Mouse (Mus musculus) kidney, adult 2 months (tissue): Measurements from ENCODE around the gene Retreg3. TPM values are rescaled to one million over a fixed set of nuclear protein-coding genes. Genes with fewer than 3 reads are reported as not detected.
A peak's percentile ranks its signal among the peaks of the same experiment; 100 is the strongest.

Source experiments
- DNase-seq: peaks from one replicate; pipeline ENCODE4 v3.0.0; 2021
- H3K27ac ChIP-seq: fragments of 200-500 bp; 2 replicates; pipeline ENCODE4 v1.5.1; 2012; ENCODE audit warnings: low read depth, low read length, control low read depth, inconsistent platforms; ENCODE audit not compliant: insufficient read depth
- H3K27me3 ChIP-seq: fragments of 200-500 bp; replicated peaks from 2 replicates; pipeline ENCODE4 v1.6.1; 2012; ENCODE audit warnings: mild to moderate bottlenecking, moderate library complexity, low read length, inconsistent platforms; ENCODE audit not compliant: control insufficient read depth, insufficient read depth
- H3K36me3 ChIP-seq: fragments of 200-500 bp; 2 replicates; pipeline ENCODE4 v1.6.1; 2012; ENCODE audit warnings: mild to moderate bottlenecking, moderate library complexity, low read length, inconsistent platforms; ENCODE audit not compliant: control insufficient read depth, insufficient read depth
- H3K4me1 ChIP-seq: fragments of 200-500 bp; 2 replicates; pipeline ENCODE4 v1.6.1; 2011; ENCODE audit warnings: low read length; ENCODE audit not compliant: control insufficient read depth, insufficient read depth
- H3K4me3 ChIP-seq: fragments of 200-500 bp; 2 replicates; pipeline ENCODE4 v1.5.1; 2011; ENCODE audit warnings: mild to moderate bottlenecking, low read depth, low read length, control low read depth; ENCODE audit not compliant: insufficient read depth
- CTCF ChIP-seq: fragments of 200-500 bp; conservative IDR thresholded peaks from 2 replicates; pipeline ENCODE4 v1.5.1; 2011; ENCODE audit warnings: low read depth, mild to moderate bottlenecking, control low read depth, low read length, moderate library complexity, mixed read lengths; ENCODE audit not compliant: insufficient read depth, insufficient read length
- POLR2A ChIP-seq: fragments of 200-500 bp; IDR thresholded peaks from one replicate; pipeline ENCODE4 v1.6.1; 2011; ENCODE audit warnings: low read depth, low read length, control low read depth
- WGBS: fragments of 180-500 bp; shearing (Covaris S2); methylation state at CpG from one replicate; pipeline ENCODE4 v1.1.7; 2018; 5-methylcytosine and 5-hydroxymethylcytosine counted together
- polyA plus RNA-seq: library from polyadenylated mRNA; depleted of rRNA; stranded (reverse); fragments of >200 nt; gene quantifications from 2 replicates; pipeline ENCODE4 v1.2.3, GENCODE M21; 2012

Retreg3 gene
- polyA plus RNA-seq, 1 experiment, result 60.0 TPM

DNA sequence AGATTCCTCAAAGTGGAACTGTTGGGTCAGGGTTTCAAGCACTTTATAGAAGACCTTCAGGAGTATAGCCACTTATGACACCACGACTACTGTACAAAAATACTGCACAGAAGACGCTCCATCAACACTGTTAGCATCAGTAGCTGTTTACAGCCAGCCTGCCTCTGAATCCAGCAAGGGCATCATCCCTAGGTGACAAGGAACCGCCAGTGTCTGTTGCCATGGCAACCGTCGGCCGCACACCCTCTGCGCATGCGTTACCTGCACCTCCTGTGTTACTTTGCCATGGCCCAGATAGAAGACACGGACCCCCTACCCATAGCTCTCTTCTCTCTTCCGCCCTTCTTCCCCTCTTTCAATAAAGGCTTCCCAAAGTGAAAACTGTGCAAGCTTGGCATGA is 26.7 kb upstream of the Retreg3 start:
- no peaks in the 10 kb centered on the region for H3K4me1 ChIP-seq
- DNase-seq, result no peak
- TF ChIP-seq POLR2A (no peak), CTCF (no peak)
- 48% methylated on average over 10 of the region's 10 CpGs for WGBS
- no peak overlapping the region for H3K27ac ChIP-seq
- H3K27me3 ChIP-seq, result no peaks in the 10 kb centered on the region
- H3K4me3 ChIP-seq, result no peak overlapping the region
- H3K36me3 ChIP-seq, result no peaks in the 10 kb centered on the region

DNA sequence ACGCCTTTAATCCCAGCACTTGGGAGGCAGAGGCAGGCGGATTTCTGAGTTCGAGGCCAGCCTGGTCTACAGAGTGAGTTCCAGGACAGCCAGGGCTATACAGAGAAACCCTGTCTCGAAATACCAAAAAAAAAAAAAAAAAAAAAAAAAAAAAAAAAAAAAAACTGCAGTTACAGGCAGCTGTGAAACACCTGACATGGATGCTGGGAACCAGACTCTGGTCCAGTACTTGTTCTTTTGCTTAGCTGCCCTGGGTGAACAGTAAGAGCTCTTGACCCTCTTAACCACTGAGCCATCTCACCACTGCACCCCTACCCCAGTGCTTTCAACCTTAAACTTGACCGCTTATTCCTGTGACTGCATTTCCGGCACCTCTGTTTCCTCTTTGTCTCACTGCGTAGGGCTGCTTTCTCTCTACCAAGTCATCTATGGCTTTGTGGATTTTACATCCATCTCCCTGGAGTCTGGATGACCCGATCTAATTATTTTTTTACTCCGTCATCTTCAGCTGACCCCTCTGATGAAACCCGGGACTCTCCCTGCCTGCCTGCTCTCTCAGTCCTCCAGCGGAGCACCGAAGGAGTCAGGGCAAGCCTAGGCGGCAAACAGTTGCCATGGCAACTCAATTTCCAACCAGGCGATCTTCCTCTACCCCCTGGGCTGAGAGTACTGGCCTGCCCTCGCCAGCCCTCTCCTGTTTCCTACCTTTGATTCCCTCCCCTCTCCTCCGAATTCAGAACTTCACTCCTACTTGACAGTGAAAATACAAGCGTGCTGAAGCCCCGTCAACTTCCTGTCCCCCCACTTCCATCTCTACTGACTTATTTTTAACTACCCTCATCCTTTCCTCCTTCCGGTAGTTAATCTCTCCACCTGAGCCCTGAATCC is 23.9 kb upstream of the Retreg3 start:
- Histone ChIP-seq H3K27me3 (no peaks in the 10 kb centered on the region), H3K27ac (no peak overlapping the region), H3K36me3 (no peaks in the 10 kb centered on the region), H3K4me1 (peaks cover 4% of the 10 kb centered on the region; the same call in 1 of the 2 replicates), H3K4me3 (peak overlapping the region; percentile 15; the same call in 1 of the 2 replicates)
- no peak for TF ChIP-seq CTCF
- no peak for TF ChIP-seq POLR2A
- WGBS, result 23% methylated on average over 18 of the region's 19 CpGs
- DNase-seq, result peak; percentile 61

DNA sequence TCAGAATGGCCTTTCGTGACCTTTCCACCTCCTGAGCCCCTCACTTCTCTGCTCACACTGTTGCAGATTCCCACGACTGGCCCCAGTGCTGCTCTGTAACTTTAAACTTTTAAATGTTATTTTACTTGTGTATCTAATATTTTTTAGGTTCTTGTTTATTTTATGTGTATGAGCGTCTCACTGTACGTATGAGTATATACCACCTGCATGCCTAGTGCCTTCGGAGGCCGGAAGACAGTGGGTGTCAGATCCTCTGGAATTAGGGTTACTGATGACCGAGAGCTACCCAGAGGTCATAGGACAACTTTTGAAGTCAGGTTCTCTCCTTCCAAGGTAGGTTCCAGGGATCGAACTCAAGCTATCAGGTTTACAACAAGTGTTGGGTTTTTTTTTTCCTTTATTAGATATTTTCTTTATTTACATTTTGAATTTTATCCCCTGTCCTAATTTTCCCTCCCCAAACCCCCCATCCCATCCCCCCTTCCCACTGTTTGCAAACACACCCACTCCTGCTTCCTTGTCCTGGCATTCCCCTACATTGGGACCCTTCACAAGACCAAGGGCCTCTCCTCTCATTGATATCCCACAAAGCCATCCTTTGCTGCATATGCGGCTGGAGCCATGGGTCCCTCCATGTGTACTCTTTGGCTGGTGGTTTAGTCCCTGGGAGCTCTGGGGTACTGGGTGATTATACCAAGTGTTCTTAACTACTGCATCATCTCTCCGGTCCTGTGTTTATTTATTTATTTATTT is 22.7 kb upstream of the Retreg3 start:
- TF ChIP-seq POLR2A, result no peak
- no peak for TF ChIP-seq CTCF
- H3K4me1 ChIP-seq, result peaks cover 6% of the 10 kb centered on the region; the same call in 1 of the 2 replicates
- no peaks in the 10 kb centered on the region for H3K36me3 ChIP-seq
- no peak for DNase-seq
- no peaks in the 10 kb centered on the region for H3K27me3 ChIP-seq
- no peak overlapping the region for H3K4me3 ChIP-seq
- H3K27ac ChIP-seq, result no peak overlapping the region
- WGBS, result 91% methylated on average over 10 of the region's 10 CpGs

DNA sequence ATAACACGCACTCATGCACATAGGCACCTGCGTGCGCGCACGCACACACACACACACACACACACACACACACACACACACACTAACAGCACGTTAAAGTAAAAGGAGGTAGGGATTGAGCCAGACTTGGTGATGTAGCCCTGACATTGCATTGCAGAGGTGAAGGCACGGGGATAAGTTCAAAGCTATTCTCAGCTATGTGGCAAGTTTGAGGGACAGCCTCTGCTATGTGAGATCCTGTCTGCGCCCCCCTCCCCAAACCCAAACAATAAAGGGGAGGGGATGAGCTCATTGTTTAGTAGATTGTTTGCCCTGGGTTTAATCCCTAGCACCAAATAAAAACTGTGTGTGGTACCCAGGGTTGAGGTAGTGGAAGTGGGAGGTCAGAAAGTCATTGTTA is 21.4 kb upstream of the Retreg3 start:
- H3K36me3 ChIP-seq, result no peaks in the 10 kb centered on the region
- no peak for DNase-seq
- peaks cover 6% of the 10 kb centered on the region; the same call in 1 of the 2 replicates for H3K4me1 ChIP-seq
- WGBS, result 87% methylated on average over 8 of the region's 8 CpGs
- no peak overlapping the region for H3K4me3 ChIP-seq
- TF ChIP-seq CTCF, result no peak
- no peak for TF ChIP-seq POLR2A
- no peak overlapping the region for H3K27ac ChIP-seq
- no peaks in the 10 kb centered on the region for H3K27me3 ChIP-seq

DNA sequence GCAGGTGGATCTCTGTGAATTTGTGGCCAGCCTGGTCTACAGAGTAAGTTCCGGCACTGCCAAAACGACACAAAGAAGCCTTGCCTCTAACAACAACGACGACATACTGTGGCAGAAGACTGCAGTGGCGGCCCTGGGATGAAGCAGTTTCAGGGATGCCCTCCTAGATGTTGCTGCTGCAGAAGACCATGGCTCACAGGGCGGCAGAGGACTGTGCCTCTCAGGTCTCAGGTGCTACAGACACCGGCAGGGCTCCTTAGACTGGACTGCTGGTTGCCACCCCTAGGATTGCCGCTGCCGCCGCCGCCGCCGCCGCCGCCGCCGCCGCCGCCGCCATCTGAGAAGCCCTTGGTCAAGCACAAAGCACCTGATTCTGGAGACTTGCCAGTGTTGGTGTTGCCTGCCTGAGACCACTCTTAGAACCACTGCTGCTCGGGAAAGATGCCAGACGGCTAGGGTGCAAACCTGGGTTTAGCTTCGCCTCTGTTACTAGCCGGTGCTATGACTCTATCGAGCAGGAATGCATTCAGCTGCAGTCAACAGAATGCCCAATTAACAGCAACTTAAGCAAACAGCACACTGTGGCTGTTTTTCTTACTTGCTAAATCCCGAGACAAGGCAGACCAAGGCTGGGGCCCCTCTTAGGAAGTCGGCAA is 20.6 kb upstream of the Retreg3 start:
- Histone ChIP-seq H3K36me3 (no peaks in the 10 kb centered on the region), H3K4me3 (peak overlapping the region; percentile 37), H3K4me1 (peaks cover 6% of the 10 kb centered on the region; the same call in 1 of the 2 replicates), H3K27ac (no peak overlapping the region), H3K27me3 (no peaks in the 10 kb centered on the region)
- no peak for DNase-seq
- WGBS, result 38% methylated on average over 27 of the region's 27 CpGs
- TF ChIP-seq POLR2A, result no peak
- no peak for TF ChIP-seq CTCF

DNA sequence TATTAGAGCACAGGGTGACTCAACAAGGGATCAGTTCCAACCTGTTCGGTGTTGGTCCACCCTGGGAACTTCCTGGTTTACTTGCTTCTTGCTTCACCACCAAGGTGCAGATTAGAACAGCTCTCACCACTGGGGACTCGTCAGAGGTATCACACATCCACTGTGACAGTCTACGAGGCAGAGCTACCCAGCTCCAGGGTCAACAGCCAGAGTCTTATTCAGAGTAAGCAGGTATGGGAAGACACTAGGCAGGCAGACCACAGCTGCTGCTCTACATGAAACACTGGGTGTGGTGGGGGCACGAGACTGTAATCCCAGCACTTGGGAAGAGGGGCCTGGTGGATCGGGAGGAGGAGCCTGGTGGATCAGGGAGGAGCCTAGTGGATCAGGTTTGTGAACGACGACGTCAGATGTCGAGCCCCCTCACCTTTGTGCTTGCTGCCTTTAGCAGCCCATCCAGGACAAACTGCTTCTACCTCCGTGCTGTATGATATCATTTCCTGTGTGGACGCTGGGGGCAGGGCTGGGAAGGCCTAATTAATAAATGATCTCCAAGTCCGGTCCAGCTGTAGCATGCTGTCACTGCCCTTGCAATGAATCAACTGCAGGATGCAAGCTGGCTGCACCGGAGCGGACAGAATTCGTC is 19.0 kb upstream of the Retreg3 start:
- 13% methylated on average over 15 of the region's 15 CpGs for WGBS
- TF ChIP-seq CTCF, result no peak
- no peak for TF ChIP-seq POLR2A
- no peaks in the 10 kb centered on the region for H3K36me3 ChIP-seq
- H3K27ac ChIP-seq, result no peak overlapping the region
- peaks cover 6% of the 10 kb centered on the region; the same call in 1 of the 2 replicates for H3K4me1 ChIP-seq
- H3K27me3 ChIP-seq, result no peaks in the 10 kb centered on the region
- DNase-seq, result peak; percentile 81
- H3K4me3 ChIP-seq, result peak overlapping the region; percentile 6
